ENCODE assay signal across 19 mouse cellular contexts in genomic region chr4:117007058-117007457, GRCm38 (mm10).
"Had no signal": no experiment of that assay in that cellular context is flagged by ENCODE, and none has a peak within 500 bp of the region (broad histone marks: within the 10 kb centered on the region; RNA-seq: fewer than 3 reads in every experiment).

No protein-coding gene starts in this region.

- DNase-seq: kidney, adult 18-20 months; kidney, adult 9 months; kidney, postnatal 14 days; kidney, postnatal 4 days; liver, postnatal 0 days; lung, embryonic 14.5 days; right cerebral cortex, adult 18-20 months; right cerebral cortex, postnatal 14 days; right cerebral cortex, postnatal 4 days; thymus, postnatal 25 days had no signal

- H3K4me2 ChIP-seq: liver, embryonic 11.5 days; lung, embryonic 14.5 days; midbrain, embryonic 13.5 days; neural tube, embryonic 12.5 days; neural tube, embryonic 15.5 days had no signal

- H3K9me3 ChIP-seq: midbrain, embryonic 10.5 days; midbrain, embryonic 13.5 days; neural tube, embryonic 12.5 days; neural tube, embryonic 15.5 days had no signal

- H3K9ac ChIP-seq: liver, embryonic 14.5 days; liver, postnatal 0 days; lung, embryonic 14.5 days; midbrain, embryonic 13.5 days; neural tube, embryonic 12.5 days; neural tube, embryonic 15.5 days had no signal

- H3K4me1 ChIP-seq: midbrain, embryonic 13.5 days; neural tube, embryonic 12.5 days; neural tube, embryonic 15.5 days had no signal

- H3K27ac ChIP-seq: liver, embryonic 14.5 days; macrophage; midbrain, embryonic 10.5 days; midbrain, embryonic 13.5 days; neural tube, embryonic 12.5 days; neural tube, embryonic 15.5 days; stomach, postnatal 0 days had no signal

- H3K27me3 ChIP-seq: neural tube, embryonic 12.5 days; neural tube, embryonic 15.5 days had no signal

- ATAC-seq: liver, postnatal 0 days; lung, postnatal 0 days; midbrain, embryonic 13.5 days had no signal

- H3K4me3 ChIP-seq: midbrain, embryonic 10.5 days; midbrain, embryonic 13.5 days; neural tube, embryonic 12.5 days; neural tube, embryonic 15.5 days had no signal
